Mouse (Mus musculus) kidney, embryonic 14.5 days (tissue): ENCODE data around the gene Gm49394. TPM values are rescaled to one million over a fixed set of nuclear protein-coding genes. Genes with fewer than 3 reads are reported as not detected.
A peak's percentile ranks its signal among the peaks of the same experiment; 100 is the strongest.

Source experiments
- ATAC-seq: fragments of 200-750 bp; cut with Nextera tagmentation; 2 replicates; pipeline ENCODE4 v1.8.0; 2017; ENCODE audit warnings: moderate number of reproducible peaks, mild to moderate bottlenecking, moderate TSS enrichment, moderate library complexity; ENCODE audit not compliant: low FRiP score, low TSS enrichment
- H3K27ac ChIP-seq: fragments of 300-500 bp; sonication (generic); 2 replicates; pipeline ENCODE4 v1.5.1; 2014; ENCODE audit warnings: low read depth, mild to moderate bottlenecking, low read length, moderate library complexity, mixed read lengths
- H3K27me3 ChIP-seq: fragments of 300-500 bp; sonication (generic); 2 replicates; pipeline ENCODE4 v1.6.1; 2014; ENCODE audit warnings: mild to moderate bottlenecking, low read length; ENCODE audit not compliant: control insufficient read depth, insufficient read depth
- H3K36me3 ChIP-seq: fragments of 300-500 bp; sonication (generic); 2 replicates; pipeline ENCODE4 v1.6.1; 2014; ENCODE audit warnings: low read length, mixed read lengths; ENCODE audit not compliant: control insufficient read depth, insufficient read depth
- H3K4me1 ChIP-seq: fragments of 300-500 bp; sonication (generic); 2 replicates; pipeline ENCODE4 v1.6.1; 2014; ENCODE audit warnings: low read length, mixed read lengths; ENCODE audit not compliant: control insufficient read depth, insufficient read depth
- H3K4me2 ChIP-seq: fragments of 300-500 bp; sonication (generic); replicated peaks from 2 replicates; pipeline ENCODE4 v1.6.1; 2014; ENCODE audit warnings: low read depth, mild to moderate bottlenecking, low read length
- H3K4me3 ChIP-seq: fragments of 300-500 bp; sonication (generic); 2 replicates; pipeline ENCODE4 v1.5.1; 2014; ENCODE audit warnings: mild to moderate bottlenecking, low read length
- H3K9ac ChIP-seq: fragments of 300-500 bp; sonication (generic); 2 replicates; pipeline ENCODE4 v1.6.1; 2014; ENCODE audit warnings: low read depth, mild to moderate bottlenecking, low read length, moderate library complexity
- H3K9me3 ChIP-seq: fragments of 300-500 bp; sonication (generic); 2 replicates; pipeline ENCODE4 v1.6.1; 2016; ENCODE audit warnings: low read length; ENCODE audit not compliant: control insufficient read depth
- WGBS: fragments of 180-500 bp; shearing (Covaris S2); extraction: QIAGEN DNeasy Blood & Tissue Kit; methylation state at CpG from one replicate; pipeline ENCODE4 v1.1.7; 2014; 5-methylcytosine and 5-hydroxymethylcytosine counted together
- polyA plus RNA-seq: library from polyadenylated mRNA; unstranded; fragments of >200 nt; fragmentation: Nextera tagmentation; extraction: Ambion mirVana; gene quantifications from 2 replicates; pipeline ENCODE4 v1.2.1, GENCODE M21; 2014

Gene Gm49394
- polyA plus RNA-seq, 1 experiment from 2014 or later, result not detected

GRCm38 (mm10) chr7:142656055-142656454, 13.7 kb downstream of the Gm49394 start:
- peak overlapping the region; percentile 64 for H3K4me3 ChIP-seq
- ATAC-seq, result peak; percentile 29; the same call in 1 of the 2 replicates
- H3K9ac ChIP-seq, result peak overlapping the region; percentile 59; the same call in 1 of the 2 replicates
- peaks cover 66% of the 10 kb centered on the region for H3K27me3 ChIP-seq
- no peaks in the 10 kb centered on the region for H3K9me3 ChIP-seq
- no peak overlapping the region for H3K27ac ChIP-seq
- H3K4me2 ChIP-seq, result peak overlapping the region; percentile 67
- H3K4me1 ChIP-seq, result peaks cover 22% of the 10 kb centered on the region; the same call in 1 of the 2 replicates
- WGBS, result 23% methylated on average over 4 of the region's 4 CpGs
- H3K36me3 ChIP-seq, result peaks cover 31% of the 10 kb centered on the region

GRCm38 (mm10) chr7:142655633-142656032, 14.1 kb downstream of the Gm49394 start:
- peak overlapping the region; percentile 64 for H3K4me3 ChIP-seq
- ATAC-seq, result no peak
- H3K9ac ChIP-seq, result peak overlapping the region; percentile 55
- H3K9me3 ChIP-seq, result no peaks in the 10 kb centered on the region
- peaks cover 63% of the 10 kb centered on the region for H3K27me3 ChIP-seq
- H3K36me3 ChIP-seq, result peaks cover 31% of the 10 kb centered on the region
- 6% methylated on average over 11 of the region's 11 CpGs for WGBS
- H3K4me2 ChIP-seq, result peak overlapping the region; percentile 67
- no peak overlapping the region for H3K27ac ChIP-seq
- H3K4me1 ChIP-seq, result peaks cover 20% of the 10 kb centered on the region; the same call in 1 of the 2 replicates

- peaks cover 44% of the 10 kb centered on the region for H3K27me3 ChIP-seq
- H3K9ac ChIP-seq, result no peak overlapping the region
- H3K4me3 ChIP-seq, result no peak overlapping the region
- peaks cover 31% of the 10 kb centered on the region for H3K36me3 ChIP-seq
- ATAC-seq, result no peak
- H3K9me3 ChIP-seq, result no peaks in the 10 kb centered on the region
- H3K4me1 ChIP-seq, result 0 out of 2 replicates have a peak, but pooled peaks cover 13% of the 10 kb centered on the region
- no peak overlapping the region for H3K27ac ChIP-seq
- no peak overlapping the region for H3K4me2 ChIP-seq
- WGBS, result 13% methylated on average over 18 of the region's 18 CpGs
These were observed 16.0 kb downstream of the Gm49394 start for GRCm38 (mm10) chr7:142653726-142654125.

GRCm38 (mm10) chr7:142646676-142647075, 23.1 kb downstream of the Gm49394 start:
- 0 out of 2 replicates have a peak, but pooled peaks have one; percentile 38 for ATAC-seq
- H3K4me1 ChIP-seq, result no peaks in the 10 kb centered on the region
- H3K9ac ChIP-seq, result no peak overlapping the region
- no peak overlapping the region for H3K4me3 ChIP-seq
- H3K9me3 ChIP-seq, result peaks cover 2% of the 10 kb centered on the region; the same call in 1 of the 2 replicates
- H3K27me3 ChIP-seq, result no peaks in the 10 kb centered on the region
- no peak overlapping the region for H3K27ac ChIP-seq
- peaks cover 5% of the 10 kb centered on the region; the same call in 1 of the 2 replicates for H3K36me3 ChIP-seq
- WGBS, result 41% methylated on average over 6 of the region's 6 CpGs
- H3K4me2 ChIP-seq, result no peak overlapping the region

- peaks cover 2% of the 10 kb centered on the region; the same call in 1 of the 2 replicates for H3K9me3 ChIP-seq
- H3K4me1 ChIP-seq, result no peaks in the 10 kb centered on the region
- H3K36me3 ChIP-seq, result no peaks in the 10 kb centered on the region
- no peak overlapping the region for H3K9ac ChIP-seq
- WGBS, result 56% methylated on average over 5 of the region's 5 CpGs
- ATAC-seq, result no peak
- no peak overlapping the region for H3K4me3 ChIP-seq
- no peak overlapping the region for H3K4me2 ChIP-seq
- no peak overlapping the region for H3K27ac ChIP-seq
- H3K27me3 ChIP-seq, result no peaks in the 10 kb centered on the region
These were observed 24.7 kb downstream of the Gm49394 start for GRCm38 (mm10) chr7:142645045-142645444.

GRCm38 (mm10) chr7:142636178-142636577, 33.6 kb downstream of the Gm49394 start:
- H3K27ac ChIP-seq, result no peak overlapping the region
- ATAC-seq, result no peak
- no peaks in the 10 kb centered on the region for H3K27me3 ChIP-seq
- no peak overlapping the region for H3K9ac ChIP-seq
- H3K4me2 ChIP-seq, result no peak overlapping the region
- no peaks in the 10 kb centered on the region for H3K9me3 ChIP-seq
- H3K4me3 ChIP-seq, result no peak overlapping the region
- peaks cover 8% of the 10 kb centered on the region for H3K4me1 ChIP-seq
- H3K36me3 ChIP-seq, result no peaks in the 10 kb centered on the region

- no peak overlapping the region for H3K4me3 ChIP-seq
- H3K36me3 ChIP-seq, result no peaks in the 10 kb centered on the region
- H3K27ac ChIP-seq, result no peak overlapping the region
- H3K9ac ChIP-seq, result no peak overlapping the region
- no peaks in the 10 kb centered on the region for H3K4me1 ChIP-seq
- no peaks in the 10 kb centered on the region for H3K9me3 ChIP-seq
- no peak overlapping the region for H3K4me2 ChIP-seq
- 82% methylated on average over 10 of the region's 10 CpGs for WGBS
- no peaks in the 10 kb centered on the region for H3K27me3 ChIP-seq
- ATAC-seq, result no peak
These were observed 39.1 kb downstream of the Gm49394 start for GRCm38 (mm10) chr7:142630691-142631090.

GRCm38 (mm10) chr7:142629806-142630205, 39.9 kb downstream of the Gm49394 start:
- Histone ChIP-seq H3K4me1 (no peaks in the 10 kb centered on the region), H3K4me3 (no peak overlapping the region), H3K4me2 (no peak overlapping the region), H3K9ac (no peak overlapping the region), H3K36me3 (no peaks in the 10 kb centered on the region), H3K27me3 (no peaks in the 10 kb centered on the region), H3K9me3 (no peaks in the 10 kb centered on the region), H3K27ac (no peak overlapping the region)
- 84% methylated on average over 6 of the region's 6 CpGs for WGBS
- no peak for ATAC-seq

GRCm38 (mm10) chr7:142622180-142622579, 47.6 kb downstream of the Gm49394 start:
- H3K4me3 ChIP-seq, result no peak overlapping the region
- H3K27me3 ChIP-seq, result no peaks in the 10 kb centered on the region
- WGBS, result 76% methylated on average over 4 of the region's 4 CpGs
- no peaks in the 10 kb centered on the region for H3K36me3 ChIP-seq
- no peaks in the 10 kb centered on the region for H3K4me1 ChIP-seq
- ATAC-seq, result no peak
- no peak overlapping the region; the same call in 1 of the 2 replicates for H3K27ac ChIP-seq
- no peak overlapping the region for H3K4me2 ChIP-seq
- H3K9ac ChIP-seq, result no peak overlapping the region
- H3K9me3 ChIP-seq, result no peaks in the 10 kb centered on the region
